Mouse (Mus musculus): ENCODE results near the gene Sox14. TPM values are rescaled to one million over a fixed set of nuclear protein-coding genes. Genes with fewer than 3 reads are reported as not detected.

The Sox14 gene
- total and polyA plus RNA-seq, 3 experiments, result not detected

DNA sequence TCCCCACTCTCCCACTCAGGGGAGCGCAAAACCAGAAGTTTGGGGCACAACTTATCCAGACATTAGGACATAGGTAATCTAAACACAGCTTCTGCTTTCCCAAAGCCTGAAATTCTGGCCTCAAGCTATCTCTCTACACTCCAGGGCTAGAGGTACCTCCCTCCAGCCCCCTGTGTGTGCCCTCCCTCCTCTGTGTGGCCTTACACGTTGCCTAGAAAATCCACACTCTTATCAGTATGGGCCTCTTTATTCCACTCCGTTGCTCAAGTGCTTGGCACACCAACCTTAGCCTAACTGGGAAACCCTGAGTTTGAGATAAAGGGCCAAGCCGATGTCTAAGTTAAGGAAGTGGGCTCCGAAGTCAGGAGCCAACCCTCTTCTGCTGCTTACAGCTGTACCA lies 2.6 kb upstream of the Sox14 start:
- no peaks in the 10 kb centered on the region for H3K36me3 ChIP-seq (replicated peaks in 1 of 2; ENCODE audit: control insufficient read depth in 1 of 2, insufficient read depth in 1 of 2, low read length in 1 of 2)
- no peak for TF ChIP-seq MAX (IDR thresholded peaks at IDR 0.05; ENCODE audit: low read length)
- no peak for TF ChIP-seq USF2 (conservative IDR thresholded peaks at IDR 0.05; ENCODE audit: low read depth, low read length)
- no peak for TF ChIP-seq ELF1 (IDR thresholded peaks at IDR 0.05; ENCODE audit: low read depth, low read length)
- no peak for TF ChIP-seq ETS1 (conservative IDR thresholded peaks at IDR 0.05; ENCODE audit: low read depth, low read length)
- no peaks in the 10 kb centered on the region for H3K4me1 ChIP-seq (ENCODE audit: control insufficient read depth in 1 of 2, insufficient read depth in 2 of 2)
- dilution Hi-C loops (cut with MboI; ENCODE audit: extremely low pct_ligation_motif_present, extremely low pct_unique_long_range_greater_than_20kb, low sequenced_read_pairs), result no loop called here
- H3K79me2 ChIP-seq (replicated peaks; ENCODE audit: control insufficient read depth, extremely low read depth, insufficient read depth, poor library complexity, severe bottlenecking), result no peaks in the 10 kb centered on the region
- no peaks in the 10 kb centered on the region for H3K27me3 ChIP-seq (replicated peaks)
- no peak for DNase-seq (ENCODE audit: extremely low read depth)
- H3K4me3 ChIP-seq (replicated peaks in 1 of 3; ENCODE audit: low read depth in 2 of 3, low read length in 2 of 3, poor library complexity in 1 of 3), result no peak overlapping the region
- H3K9ac ChIP-seq (ENCODE audit: insufficient read depth, low read depth), result no peak overlapping the region
- no peak overlapping the region for H3K27ac ChIP-seq (ENCODE audit: insufficient read depth, low read depth)
- H3K9me3 ChIP-seq (replicated peaks; ENCODE audit: low read length), result peaks cover 81% of the 10 kb centered on the region
- no peak overlapping the region for H3K4me2 ChIP-seq (ENCODE audit: insufficient read depth, low read depth, poor library complexity, severe bottlenecking)
- in situ Hi-C loops (cut with MboI; ENCODE audit: low pct_ligation_motif_present, low pct_unique_long_range_greater_than_20kb, low sequenced_read_pairs), result no loop called here

DNA sequence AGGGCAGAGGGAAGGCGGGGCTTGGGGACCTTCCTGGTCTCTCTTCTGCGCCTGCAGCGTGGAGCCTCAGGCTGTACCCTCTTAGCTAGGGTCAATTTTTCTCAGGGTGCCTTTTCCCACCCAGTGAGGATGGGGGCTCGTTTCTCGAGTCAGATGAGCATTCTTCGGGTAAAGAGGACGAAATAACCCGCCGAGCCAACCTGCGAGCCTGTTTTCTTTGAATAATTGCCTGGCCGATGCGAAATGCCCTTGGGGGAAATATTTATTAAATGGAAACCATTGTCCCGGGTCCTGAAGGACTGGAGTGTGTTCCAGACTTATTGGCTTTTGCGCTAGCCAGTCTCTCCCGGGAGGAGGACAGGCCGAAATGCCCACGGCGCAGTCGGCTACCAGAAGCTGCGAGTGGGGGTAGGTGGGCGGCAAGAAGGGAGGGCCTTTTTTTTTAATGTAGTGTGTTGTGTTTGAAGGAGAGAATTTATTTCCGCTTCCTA lies 1.1 kb upstream of the Sox14 start:
- Histone ChIP-seq H3K79me2 (replicated peaks; ENCODE audit: control insufficient read depth, extremely low read depth, insufficient read depth, poor library complexity, severe bottlenecking) (no peaks in the 10 kb centered on the region), H3K4me1 (ENCODE audit: control insufficient read depth in 1 of 2, insufficient read depth in 2 of 2) (no peaks in the 10 kb centered on the region), H3K4me2 (ENCODE audit: insufficient read depth, low read depth, poor library complexity, severe bottlenecking) (no peak overlapping the region), H3K27me3 (replicated peaks) (no peaks in the 10 kb centered on the region), H3K9me3 (replicated peaks; ENCODE audit: low read length) (peaks cover 81% of the 10 kb centered on the region), H3K9ac (ENCODE audit: insufficient read depth, low read depth) (no peak overlapping the region), H3K4me3 (replicated peaks in 1 of 3; ENCODE audit: low read depth in 2 of 3, low read length in 2 of 3, poor library complexity in 1 of 3) (no peak overlapping the region), H3K36me3 (replicated peaks in 1 of 2; ENCODE audit: control insufficient read depth in 1 of 2, insufficient read depth in 1 of 2, low read length in 1 of 2) (no peaks in the 10 kb centered on the region), H3K27ac (ENCODE audit: insufficient read depth, low read depth) (no peak overlapping the region)
- dilution Hi-C loops (cut with MboI; ENCODE audit: extremely low pct_ligation_motif_present, extremely low pct_unique_long_range_greater_than_20kb, low sequenced_read_pairs), result no loop called here
- in situ Hi-C loops (cut with MboI; ENCODE audit: low pct_ligation_motif_present, low pct_unique_long_range_greater_than_20kb, low sequenced_read_pairs), result no loop called here
- DNase-seq (ENCODE audit: extremely low read depth), result no peak
- TF ChIP-seq POLR2AphosphoS2 (IDR thresholded peaks at IDR 0.05; ENCODE audit: low read depth, low read length), result no peak
- no peak for TF ChIP-seq UBTF (IDR thresholded peaks at IDR 0.05; ENCODE audit: low read depth, low read length)
- TF ChIP-seq MEF2A (IDR thresholded peaks at IDR 0.05; ENCODE audit: borderline replicate concordance, low read depth, low read length), result no peak
- no peak for TF ChIP-seq CHD2 (IDR thresholded peaks at IDR 0.05; ENCODE audit: low read length)
- TF ChIP-seq POLR2A (IDR thresholded peaks at IDR 0.05; ENCODE audit: low read depth, low read length), result no peak
- no peak for TF ChIP-seq MAX (IDR thresholded peaks at IDR 0.05; ENCODE audit: low read length)
- no peak for TF ChIP-seq HCFC1 (IDR thresholded peaks at IDR 0.05; ENCODE audit: low read depth, low read length)
- no peak for TF ChIP-seq TCF12 (IDR thresholded peaks at IDR 0.05; ENCODE audit: low read depth, low read length)
- TF ChIP-seq SMC3 (IDR thresholded peaks at IDR 0.05; ENCODE audit: low read depth, low read length), result no peak
- TF ChIP-seq TBP (conservative IDR thresholded peaks at IDR 0.05; ENCODE audit: low read depth, low read length), result no peak
- no peak for TF ChIP-seq ZNF384 (IDR thresholded peaks at IDR 0.05; ENCODE audit: low read depth, low read length)

All from CH12.LX (cell line).